ENCODE assay signal across 8 mouse cellular contexts in genomic region chrX:98150393-98151119, GRCm38 (mm10). TPM values are rescaled to one million over a fixed set of nuclear protein-coding genes. Genes with fewer than 3 reads are reported as not detected.
DNase-seq lines count a peak whose midpoint lies in the region; ATAC-seq and TF ChIP-seq lines count a peak whose summit lies in the region.

No protein-coding gene starts in this region.

- no peaks in the 10 kb centered on the region for H3K36me3 ChIP-seq in forebrain, embryonic 12.5 days (replicated peaks)
- no peaks in the 10 kb centered on the region for H3K36me3 ChIP-seq in midbrain, embryonic 12.5 days

- peak overlapping the region; percentile 80; the same call in 1 of the 2 replicates for H3K27ac ChIP-seq in left cerebral cortex, adult 2 months
- no peak overlapping the region for H3K27ac ChIP-seq in forebrain, embryonic 12.5 days
- H3K27ac ChIP-seq in midbrain, embryonic 12.5 days (replicated peaks) = no peak overlapping the region

- H3K9me3 ChIP-seq in forebrain, embryonic 12.5 days = no peaks in the 10 kb centered on the region
- no peaks in the 10 kb centered on the region for H3K9me3 ChIP-seq in midbrain, embryonic 12.5 days

- DNase-seq in left cerebral cortex, adult 2 months (ENCODE audit: extremely low spot score in 1 of 2, low spot score in 2 of 2) = peak in 1 of 2 experiments; percentile 13
- no peak for DNase-seq in left cerebral cortex, postnatal 4 days
- peak; percentile 20 for DNase-seq in adrenal gland, postnatal 14 days
- peak; percentile 23 for DNase-seq in induced T-regulatory cell, adult 2 months (ENCODE audit: low read depth)
- DNase-seq in frontal cortex, postnatal 10 days (ENCODE audit: low spot score in 2 of 2) = no peak
- DNase-seq in left cerebral cortex, adult 9 months (ENCODE audit: low spot score in 2 of 2) = no peak

- ATAC-seq in forebrain, embryonic 12.5 days (ENCODE audit: low FRiP score) = peak; percentile 51; the same call in 1 of the 2 replicates
- ATAC-seq in midbrain, embryonic 12.5 days (ENCODE audit: low FRiP score, low read depth) = peak; percentile 55

- peak overlapping the region; percentile 50 for H3K4me3 ChIP-seq in left cerebral cortex, adult 2 months
- H3K4me3 ChIP-seq in forebrain, embryonic 12.5 days (replicated peaks) = peak overlapping the region; percentile 41
- H3K4me3 ChIP-seq in midbrain, embryonic 12.5 days = peak overlapping the region; percentile 43

- TF ChIP-seq CTCF in left cerebral cortex, adult 2 months (IDR thresholded peaks at IDR 0.05) = no peak

- intact Hi-C loops in left cerebral cortex, adult 2 months (cut with DNase I) = loop anchor here (10.0 kb wide), 1 partner anchor 234 kb away; no protein-coding TSS in a partner anchor
- intact Hi-C loops in left cerebral cortex, postnatal 4 days (cut with DNase I) = no loop called here

- H3K27me3 ChIP-seq in forebrain, embryonic 12.5 days = peaks cover 42% of the 10 kb centered on the region
- H3K27me3 ChIP-seq in midbrain, embryonic 12.5 days = peaks cover 39% of the 10 kb centered on the region

- peak overlapping the region; percentile 74 for H3K4me2 ChIP-seq in forebrain, embryonic 12.5 days
- peak overlapping the region; percentile 66 for H3K4me2 ChIP-seq in midbrain, embryonic 12.5 days (replicated peaks)

- H3K4me1 ChIP-seq in forebrain, embryonic 12.5 days = peaks cover 5% of the 10 kb centered on the region
- no peaks in the 10 kb centered on the region; the same call in 1 of the 2 replicates for H3K4me1 ChIP-seq in midbrain, embryonic 12.5 days

- no peak overlapping the region for H3K9ac ChIP-seq in forebrain, embryonic 12.5 days
- H3K9ac ChIP-seq in midbrain, embryonic 12.5 days (replicated peaks) = no peak overlapping the region

- 15% methylated on average over 33 of the region's 33 CpGs for WGBS in forebrain, embryonic 12.5 days
- WGBS in midbrain, embryonic 12.5 days = 31% methylated on average over 32 of the region's 33 CpGs

RNA-seq across cellular contexts. Expression of gene Ar, which starts 2.0 kb away (rescaled TPM):
- 10 to 100 TPM; 15.4 to 15.6 TPM for total RNA-seq in left cerebral cortex, adult 2 months (2021)
- total RNA-seq in left cerebral cortex, postnatal 4 days (2021) = under 1 TPM; 0.76 to 0.79 TPM
- 40.3 and 47.8 TPM in 2 replicates for total RNA-seq in adrenal gland, postnatal 14 days (2021)
- 0.04 and 0.06 TPM in 2 replicates for polyA plus RNA-seq in forebrain, embryonic 12.5 days (2016; fragmentation: Nextera tagmentation; extraction: Ambion mirVana)
- 0.04 and 0.13 TPM in 2 replicates for polyA plus RNA-seq in midbrain, embryonic 12.5 days (2016; fragmentation: Nextera tagmentation; extraction: Ambion mirVana)

Comparison
In these comparisons a context has a peak if more than half of its experiments do, and no peak if none do; other contexts are left out.
1. RNA of gene Ar, which starts 2.0 kb away (total RNA-seq): 40.3 to 47.8 TPM in adrenal gland, postnatal 14 days and 15.4 to 15.6 TPM in left cerebral cortex, adult 2 months; 0.76 to 0.79 TPM in left cerebral cortex, postnatal 4 days; every median in the first group is over 4 times any median in the second.
2. DNase-seq: peak in adrenal gland, postnatal 14 days (single experiment) and induced T-regulatory cell, adult 2 months (single experiment); none in left cerebral cortex, postnatal 4 days (single experiment), frontal cortex, postnatal 10 days (0 of 2) and left cerebral cortex, adult 9 months (0 of 2).
3. Peak in every context shown above with its lines, with median percentiles within 50 percentile points of each other: H3K4me3 ChIP-seq.